8 mouse cellular contexts compared by ENCODE assay signal in genomic region chr11:57934391-57934850, GRCm38 (mm10).
DNase-seq lines count a peak whose midpoint lies in the region; ATAC-seq lines count a peak whose summit lies in the region.

No protein-coding gene starts in this region.

- H3K27ac ChIP-seq in hindbrain, embryonic 13.5 days, result no peak overlapping the region

- H3K36me3 ChIP-seq in hindbrain, embryonic 13.5 days, result no peaks in the 10 kb centered on the region

- peaks cover 9% of the 10 kb centered on the region for H3K4me1 ChIP-seq in hindbrain, embryonic 13.5 days (replicated peaks)

- peak overlapping the region; percentile 66 for H3K9ac ChIP-seq in hindbrain, embryonic 13.5 days

- H3K9me3 ChIP-seq in hindbrain, embryonic 13.5 days, result no peaks in the 10 kb centered on the region

- H3K27me3 ChIP-seq in hindbrain, embryonic 13.5 days, result peaks cover 28% of the 10 kb centered on the region; the same call in 1 of the 2 replicates

- H3K4me2 ChIP-seq in hindbrain, embryonic 13.5 days, result peak overlapping the region; percentile 51

- 11% methylated on average over 13 of the region's 13 CpGs for WGBS in hindbrain, embryonic 13.5 days

- ATAC-seq in hindbrain, embryonic 13.5 days (ENCODE audit: low FRiP score), result peak; percentile 43; the same call in 1 of the 2 replicates

- peak overlapping the region; percentile 11; the same call in 1 of the 2 replicates for H3K4me3 ChIP-seq in hindbrain, embryonic 13.5 days

- peak; percentile 88 for DNase-seq in MN1 (ENCODE audit: low spot score)
- peak; percentile 94 to 97 for DNase-seq in cerebellum, postnatal 10 days
- peak; percentile 65 to 91 for DNase-seq in frontal cortex, postnatal 14 days (ENCODE audit: low spot score in 2 of 2)
- peak; percentile 89 to 90 for DNase-seq in layer of hippocampus, postnatal 14 days (ENCODE audit: low spot score in 2 of 2)
- DNase-seq in lung, postnatal 14 days, result peak; percentile 91
- peak; percentile 73 for DNase-seq in retina, adult 2 months (ENCODE audit: low read depth, low spot score)
- DNase-seq in thymus, postnatal 25 days, result peak; percentile 90
